Mouse (Mus musculus): ENCODE measurements around the gene Arl11. TPM values are rescaled to one million over a fixed set of nuclear protein-coding genes. Genes with fewer than 3 reads are reported as not detected.

The Arl11 gene
- polyA plus RNA-seq (2015; fragmentation: Nextera tagmentation; extraction: Ambion mirVana), result 0.87 and 1.7 TPM in 2 replicates

DNA sequence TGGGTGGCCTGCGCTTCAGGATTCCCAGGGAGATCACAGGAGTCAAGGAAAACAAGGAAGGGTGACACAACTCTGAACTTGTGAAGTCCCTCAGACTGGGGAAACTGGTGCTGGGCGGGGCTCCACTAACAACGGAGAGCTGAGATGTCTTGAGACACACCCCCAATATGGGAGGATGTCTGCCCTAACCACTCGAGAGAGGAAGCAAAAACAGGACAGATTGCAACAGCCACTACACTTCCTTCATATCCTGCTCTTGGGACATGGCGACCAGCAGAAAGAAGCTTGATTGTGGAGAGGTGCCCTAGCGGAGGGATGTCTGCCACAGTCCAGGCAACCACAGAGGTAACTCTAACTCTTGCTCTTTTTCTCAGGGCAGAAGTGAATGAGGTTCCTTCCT is at the start of gene Arl11:
Gene Arl11, plus strand, starts transcription at position 161 of the 400 bp plus-strand sequence.
- Histone ChIP-seq H3K9ac (no peak within 1 kb of the TSS), H3K4me3 (no peak within 1 kb of the TSS), H3K4me2 (no peak within 1 kb of the TSS), H3K9me3 (no peaks in the 10 kb centered on the region), H3K27me3 (no peaks in the 10 kb centered on the region), H3K4me1 (peaks cover 13% of the 10 kb centered on the region), H3K36me3 (no peaks in the 10 kb centered on the region), H3K27ac (peak within 1 kb of the TSS; percentile 14; the same call in 1 of the 2 replicates)
- ATAC-seq (ENCODE audit: insufficient number of reproducible peaks, low FRiP score, low TSS enrichment, low read depth), result no peak
- WGBS, result 64% methylated on average over 6 of the region's 6 CpGs

DNA sequence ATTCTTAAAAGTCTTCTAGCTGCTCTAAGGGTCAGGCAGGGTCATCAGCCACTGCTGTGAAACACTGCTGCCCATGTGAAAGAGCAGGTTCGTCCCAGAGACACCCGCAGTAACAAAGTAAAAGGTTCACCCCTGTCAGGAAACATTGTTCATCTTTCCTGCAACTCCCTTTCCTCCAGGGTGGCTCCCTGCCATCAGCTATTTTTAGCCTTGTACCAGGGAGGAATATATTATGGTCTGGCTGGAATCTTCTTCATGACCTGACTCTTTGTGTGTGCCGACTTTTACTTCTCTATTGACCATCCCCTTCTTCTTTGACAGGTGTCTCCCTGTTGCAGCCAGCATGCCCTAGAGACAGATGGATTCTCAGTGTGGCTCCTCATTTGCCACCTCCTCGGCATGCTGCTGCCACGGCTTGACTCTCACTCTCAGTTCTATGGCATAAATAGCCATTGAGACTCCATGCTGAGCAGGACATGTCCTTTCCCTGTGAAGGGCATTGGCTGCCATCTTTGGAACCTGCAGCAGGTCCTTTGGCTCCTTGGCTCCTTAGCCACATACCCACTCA is 41.6 kb upstream of the Arl11 start:
- no peak for ATAC-seq (ENCODE audit: insufficient number of reproducible peaks, low FRiP score, low TSS enrichment, low read depth)
- H3K9me3 ChIP-seq, result no peaks in the 10 kb centered on the region
- no peak overlapping the region for H3K4me2 ChIP-seq
- WGBS, result 77% methylated on average over 5 of the region's 5 CpGs
- H3K4me3 ChIP-seq, result no peak overlapping the region
- H3K9ac ChIP-seq, result no peak overlapping the region
- no peaks in the 10 kb centered on the region for H3K36me3 ChIP-seq
- no peak overlapping the region for H3K27ac ChIP-seq
- no peaks in the 10 kb centered on the region for H3K4me1 ChIP-seq
- H3K27me3 ChIP-seq, result peaks cover 6% of the 10 kb centered on the region; the same call in 1 of the 2 replicates

DNA sequence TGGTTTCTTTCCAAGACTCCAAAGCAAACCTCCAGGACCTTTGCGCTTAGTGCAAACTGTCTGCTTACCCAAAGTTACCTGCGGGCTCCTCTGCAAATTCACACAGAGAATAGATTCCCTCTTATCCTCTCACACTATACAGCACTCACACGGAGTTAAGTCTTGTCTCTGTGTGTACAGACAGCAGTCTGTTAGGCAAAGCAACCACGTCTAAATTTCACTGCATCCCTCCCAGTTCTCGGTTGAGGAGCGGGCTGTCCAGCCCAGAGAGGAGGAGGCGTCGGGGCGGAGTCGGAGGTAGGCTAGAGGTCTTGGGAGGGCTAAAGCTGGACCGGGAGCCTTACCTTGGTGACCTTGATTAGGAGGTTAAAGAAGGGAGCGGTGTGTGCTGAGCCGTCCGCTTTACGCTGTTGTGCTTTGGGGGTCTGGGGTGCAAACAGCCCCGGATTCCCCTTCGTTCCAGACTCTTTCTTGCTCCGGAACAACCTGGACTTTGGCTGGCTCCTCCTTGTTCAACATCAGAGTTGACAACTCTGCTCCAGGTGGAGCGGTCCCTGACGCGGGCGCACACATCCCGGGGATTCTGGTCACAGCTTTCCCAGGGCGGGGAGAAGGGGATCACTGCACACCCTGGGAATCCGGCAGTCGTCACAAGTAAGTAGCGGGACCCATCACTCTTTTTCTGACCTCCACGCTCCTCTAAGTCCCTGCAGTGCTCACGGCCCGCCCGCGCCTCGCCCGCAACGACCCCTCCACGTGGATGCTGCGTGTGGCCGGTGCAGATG is 34.9 kb upstream of the Arl11 start:
- peaks cover 33% of the 10 kb centered on the region for H3K27me3 ChIP-seq

DNA sequence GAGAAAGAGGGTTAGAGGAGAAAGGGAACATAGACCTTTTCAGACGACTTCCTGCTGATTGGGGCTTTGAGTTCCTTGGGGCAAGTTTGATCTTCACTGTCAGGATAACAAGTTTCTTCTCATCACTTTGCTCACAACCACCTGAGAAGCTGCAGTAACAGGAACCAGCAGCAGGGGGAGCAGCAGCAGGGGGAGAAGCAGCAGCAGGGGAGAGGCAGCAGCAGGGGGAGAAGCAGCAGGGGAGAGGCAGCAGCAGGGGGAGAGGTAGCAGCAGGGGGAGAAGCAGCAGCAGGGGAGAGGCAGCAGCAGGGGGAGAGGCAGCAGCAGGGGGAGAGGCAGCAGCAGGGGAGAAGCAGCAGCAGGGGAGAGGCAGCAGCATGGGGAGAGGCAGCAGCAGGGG is 32.3 kb upstream of the Arl11 start:
- Histone ChIP-seq H3K27me3 (peaks cover 28% of the 10 kb centered on the region), H3K4me3 (no peak overlapping the region), H3K9me3 (no peaks in the 10 kb centered on the region), H3K36me3 (no peaks in the 10 kb centered on the region), H3K4me1 (peaks cover 9% of the 10 kb centered on the region), H3K9ac (no peak overlapping the region), H3K4me2 (no peak overlapping the region), H3K27ac (no peak overlapping the region)
- WGBS, result 39% methylated on average over 1 of the region's 1 CpGs
- no peak for ATAC-seq (ENCODE audit: insufficient number of reproducible peaks, low FRiP score, low TSS enrichment, low read depth)

More for the DNA sequence above, 34.9 kb upstream of the Arl11 start:
- Histone ChIP-seq H3K27ac (no peak overlapping the region), H3K4me1 (peaks cover 9% of the 10 kb centered on the region), H3K36me3 (no peaks in the 10 kb centered on the region), H3K4me2 (peak overlapping the region; percentile 37), H3K9me3 (no peaks in the 10 kb centered on the region), H3K9ac (no peak overlapping the region), H3K4me3 (peak overlapping the region; percentile 21)
- 10% methylated on average over 38 of the region's 38 CpGs for WGBS
- ATAC-seq (ENCODE audit: insufficient number of reproducible peaks, low FRiP score, low TSS enrichment, low read depth), result no peak

DNA sequence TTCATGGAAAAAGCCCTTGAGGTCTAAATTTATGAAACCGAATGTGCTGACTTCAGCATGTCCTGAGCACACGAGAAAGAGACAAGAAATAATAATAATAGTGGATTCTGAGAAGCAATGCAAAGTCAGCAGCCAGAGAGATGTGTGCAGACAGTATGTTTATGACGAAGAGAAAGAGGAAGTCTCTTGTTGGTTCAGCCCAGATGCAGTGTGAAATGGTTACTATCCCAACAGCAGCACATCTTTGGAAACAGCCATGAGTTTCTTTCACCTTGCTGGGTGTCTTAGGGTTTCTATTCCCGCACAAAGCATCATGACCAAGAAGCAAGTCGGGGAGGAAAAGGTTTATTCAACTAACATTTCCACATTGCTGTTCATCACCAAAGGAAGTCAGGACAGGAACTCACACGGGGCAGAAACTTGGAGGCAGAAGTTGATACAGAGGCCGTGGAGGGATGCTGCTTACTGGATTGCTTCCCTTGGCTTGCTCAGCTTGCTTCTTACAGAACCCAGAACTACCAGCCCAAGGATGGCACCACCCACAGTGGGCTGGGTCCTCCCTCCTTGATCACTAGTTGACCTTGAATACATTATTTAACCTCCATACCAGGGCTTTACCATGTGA is 30.8 kb upstream of the Arl11 start:
- Histone ChIP-seq H3K4me2 (no peak overlapping the region), H3K27me3 (peaks cover 25% of the 10 kb centered on the region), H3K36me3 (no peaks in the 10 kb centered on the region), H3K4me3 (no peak overlapping the region), H3K9ac (no peak overlapping the region), H3K4me1 (peaks cover 9% of the 10 kb centered on the region), H3K27ac (no peak overlapping the region), H3K9me3 (no peaks in the 10 kb centered on the region)
- no peak for ATAC-seq (ENCODE audit: insufficient number of reproducible peaks, low FRiP score, low TSS enrichment, low read depth)
- WGBS, result 81% methylated on average over 7 of the region's 7 CpGs

- Histone ChIP-seq H3K4me2 (no peak overlapping the region), H3K4me1 (0 out of 2 replicates have a peak, but pooled peaks cover 4% of the 10 kb centered on the region), H3K27me3 (no peaks in the 10 kb centered on the region), H3K9me3 (no peaks in the 10 kb centered on the region), H3K4me3 (no peak overlapping the region), H3K9ac (no peak overlapping the region), H3K27ac (no peak overlapping the region), H3K36me3 (no peaks in the 10 kb centered on the region)
- ATAC-seq (ENCODE audit: insufficient number of reproducible peaks, low FRiP score, low TSS enrichment, low read depth), result no peak
- 57% methylated on average over 19 of the region's 19 CpGs for WGBS
These were observed 20.8 kb upstream of the Arl11 start for GRCm38 (mm10) chr14:61288606-61289286.

GRCm38 (mm10) chr14:61290664-61291063 is 18.9 kb upstream of the Arl11 start:
- WGBS, result 34% methylated on average over 3 of the region's 3 CpGs
- no peak overlapping the region for H3K4me2 ChIP-seq
- no peak for ATAC-seq (ENCODE audit: insufficient number of reproducible peaks, low FRiP score, low TSS enrichment, low read depth)

GRCm38 (mm10) chr14:61293884-61294737 is 15.4 kb upstream of the Arl11 start:
- H3K27ac ChIP-seq, result no peak overlapping the region
- no peaks in the 10 kb centered on the region for H3K9me3 ChIP-seq
- peak overlapping the region; percentile 15 for H3K4me3 ChIP-seq
- no peak overlapping the region for H3K4me2 ChIP-seq
- no peaks in the 10 kb centered on the region for H3K27me3 ChIP-seq
- WGBS, result 48% methylated on average over 16 of the region's 16 CpGs
- H3K36me3 ChIP-seq, result no peaks in the 10 kb centered on the region
- no peak for ATAC-seq (ENCODE audit: insufficient number of reproducible peaks, low FRiP score, low TSS enrichment, low read depth)
- no peak overlapping the region for H3K9ac ChIP-seq
- H3K4me1 ChIP-seq, result 0 out of 2 replicates have a peak, but pooled peaks cover 4% of the 10 kb centered on the region

More at GRCm38 (mm10) chr14:61290664-61291063, 18.9 kb upstream of the Arl11 start:
- H3K36me3 ChIP-seq, result no peaks in the 10 kb centered on the region
- H3K4me3 ChIP-seq, result no peak overlapping the region
- H3K4me1 ChIP-seq, result 0 out of 2 replicates have a peak, but pooled peaks cover 4% of the 10 kb centered on the region
- no peak overlapping the region for H3K27ac ChIP-seq
- H3K9ac ChIP-seq, result no peak overlapping the region
- H3K9me3 ChIP-seq, result no peaks in the 10 kb centered on the region
- no peaks in the 10 kb centered on the region for H3K27me3 ChIP-seq

- H3K27ac ChIP-seq, result no peak overlapping the region
- no peaks in the 10 kb centered on the region for H3K36me3 ChIP-seq
- H3K4me3 ChIP-seq, result peak overlapping the region; percentile 15
- H3K9me3 ChIP-seq, result no peaks in the 10 kb centered on the region
- no peak overlapping the region for H3K4me2 ChIP-seq
- no peaks in the 10 kb centered on the region for H3K27me3 ChIP-seq
- WGBS, result 19% methylated on average over 6 of the region's 6 CpGs
- H3K9ac ChIP-seq, result no peak overlapping the region
- 0 out of 2 replicates have a peak, but pooled peaks cover 4% of the 10 kb centered on the region for H3K4me1 ChIP-seq
- no peak for ATAC-seq (ENCODE audit: insufficient number of reproducible peaks, low FRiP score, low TSS enrichment, low read depth)
These were observed 14.8 kb upstream of the Arl11 start for GRCm38 (mm10) chr14:61294738-61295079.

- 82% methylated on average over 6 of the region's 6 CpGs for WGBS
- no peak overlapping the region for H3K4me2 ChIP-seq
- H3K4me1 ChIP-seq, result no peaks in the 10 kb centered on the region; the same call in 1 of the 2 replicates
- H3K27me3 ChIP-seq, result no peaks in the 10 kb centered on the region
- H3K36me3 ChIP-seq, result no peaks in the 10 kb centered on the region
- no peak overlapping the region for H3K9ac ChIP-seq
- no peaks in the 10 kb centered on the region for H3K9me3 ChIP-seq
- H3K4me3 ChIP-seq, result no peak overlapping the region
- no peak overlapping the region for H3K27ac ChIP-seq
- ATAC-seq (ENCODE audit: insufficient number of reproducible peaks, low FRiP score, low TSS enrichment, low read depth), result no peak
These were observed 9.7 kb upstream of the Arl11 start for GRCm38 (mm10) chr14:61299810-61300209.

DNA sequence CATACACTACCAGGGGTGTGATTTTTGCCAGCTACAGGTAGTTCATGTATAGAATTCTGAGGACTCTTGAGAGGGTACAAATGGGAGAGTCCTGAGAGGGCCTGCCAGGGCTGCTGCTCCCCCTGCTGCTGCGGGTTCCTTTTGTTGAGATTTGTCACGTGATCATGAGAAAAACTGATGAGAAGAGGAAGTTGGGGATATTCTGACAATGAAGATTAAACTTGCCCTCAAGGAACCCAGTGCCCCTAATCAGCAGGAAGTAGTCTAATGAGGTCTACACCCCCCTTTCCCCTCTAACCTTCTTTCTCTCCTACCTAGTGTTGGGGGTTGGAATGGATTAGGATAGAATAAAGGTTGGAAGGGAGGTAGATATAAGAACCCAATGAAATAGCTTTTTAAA is 8.2 kb upstream of the Arl11 start:
- Histone ChIP-seq H3K36me3 (no peaks in the 10 kb centered on the region), H3K27ac (no peak overlapping the region), H3K9me3 (no peaks in the 10 kb centered on the region), H3K4me3 (no peak overlapping the region), H3K9ac (no peak overlapping the region), H3K27me3 (no peaks in the 10 kb centered on the region), H3K4me2 (no peak overlapping the region), H3K4me1 (no peaks in the 10 kb centered on the region; the same call in 1 of the 2 replicates)
- no peak for ATAC-seq (ENCODE audit: insufficient number of reproducible peaks, low FRiP score, low TSS enrichment, low read depth)
- WGBS, result 47% methylated on average over 2 of the region's 2 CpGs
